Mouse (Mus musculus): ENCODE measurements around the gene Dock2. TPM values are rescaled to one million over a fixed set of nuclear protein-coding genes. Genes with fewer than 3 reads are reported as not detected.

Dock2 gene
- polyA plus RNA-seq, 1 experiment = 35.9 TPM

- 67% methylated on average over 5 of the region's 5 CpGs for WGBS
- H3K4me3 ChIP-seq (ENCODE audit: extremely low read depth, insufficient read depth, insufficient read length) = no peak overlapping the region
- no peaks in the 10 kb centered on the region for H3K4me1 ChIP-seq (ENCODE audit: control insufficient read depth, insufficient read depth, insufficient read length)
- TF ChIP-seq POLR2A (IDR thresholded peaks at IDR 0.05; ENCODE audit: low read depth, low read length) = no peak
- no peak for TF ChIP-seq CTCF (IDR thresholded peaks at IDR 0.05; ENCODE audit: extremely low read depth, insufficient read depth, insufficient read length, insufficient replicate concordance)
- H3K27ac ChIP-seq (ENCODE audit: insufficient read depth, low read length) = no peak overlapping the region
- H3K36me3 ChIP-seq (ENCODE audit: control insufficient read depth, insufficient read depth, low read length) = peaks cover 13% of the 10 kb centered on the region
- no peak for DNase-seq (ENCODE audit: low read depth in 1 of 2, low spot score in 2 of 2)
- no peaks in the 10 kb centered on the region for H3K27me3 ChIP-seq (ENCODE audit: control insufficient read depth, insufficient read depth, low read length)
Observed at GRCm38 (mm10) chr11:34518566-34518965, 265.1 kb downstream of the Dock2 start.

GRCm38 (mm10) chr11:34516971-34517370, 266.7 kb downstream of the Dock2 start:
- Histone ChIP-seq H3K27me3 (ENCODE audit: control insufficient read depth, insufficient read depth, low read length) (no peaks in the 10 kb centered on the region), H3K36me3 (ENCODE audit: control insufficient read depth, insufficient read depth, low read length) (peaks cover 24% of the 10 kb centered on the region), H3K4me1 (ENCODE audit: control insufficient read depth, insufficient read depth, insufficient read length) (no peaks in the 10 kb centered on the region), H3K27ac (ENCODE audit: insufficient read depth, low read length) (no peak overlapping the region), H3K4me3 (ENCODE audit: extremely low read depth, insufficient read depth, insufficient read length) (no peak overlapping the region)
- TF ChIP-seq POLR2A (IDR thresholded peaks at IDR 0.05; ENCODE audit: low read depth, low read length) (no peak), CTCF (IDR thresholded peaks at IDR 0.05; ENCODE audit: extremely low read depth, insufficient read depth, insufficient read length, insufficient replicate concordance) (no peak)
- DNase-seq (ENCODE audit: low read depth in 1 of 2, low spot score in 2 of 2) = no peak
- 76% methylated on average over 2 of the region's 2 CpGs for WGBS

- H3K36me3 ChIP-seq (ENCODE audit: control insufficient read depth, insufficient read depth, low read length) = peaks cover 32% of the 10 kb centered on the region
- no peak overlapping the region for H3K4me3 ChIP-seq (ENCODE audit: extremely low read depth, insufficient read depth, insufficient read length)
- 77% methylated on average over 4 of the region's 4 CpGs for WGBS
- TF ChIP-seq POLR2A (IDR thresholded peaks at IDR 0.05; ENCODE audit: low read depth, low read length) = no peak
- H3K27ac ChIP-seq (ENCODE audit: insufficient read depth, low read length) = no peak overlapping the region
- no peaks in the 10 kb centered on the region for H3K27me3 ChIP-seq (ENCODE audit: control insufficient read depth, insufficient read depth, low read length)
- H3K4me1 ChIP-seq (ENCODE audit: control insufficient read depth, insufficient read depth, insufficient read length) = no peaks in the 10 kb centered on the region
- no peak for DNase-seq (ENCODE audit: low read depth in 1 of 2, low spot score in 2 of 2)
Observed at GRCm38 (mm10) chr11:34515301-34515700, 268.4 kb downstream of the Dock2 start.

- WGBS = 84% methylated on average over 1 of the region's 1 CpGs
Observed at GRCm38 (mm10) chr11:34506390-34506789, 277.3 kb downstream of the Dock2 start.

GRCm38 (mm10) chr11:34499663-34500062, 284.0 kb downstream of the Dock2 start:
- Histone ChIP-seq H3K36me3 (ENCODE audit: control insufficient read depth, insufficient read depth, low read length) (peaks cover 38% of the 10 kb centered on the region), H3K27ac (ENCODE audit: insufficient read depth, low read length) (no peak overlapping the region), H3K27me3 (ENCODE audit: control insufficient read depth, insufficient read depth, low read length) (no peaks in the 10 kb centered on the region), H3K4me3 (ENCODE audit: extremely low read depth, insufficient read depth, insufficient read length) (no peak overlapping the region), H3K4me1 (ENCODE audit: control insufficient read depth, insufficient read depth, insufficient read length) (no peaks in the 10 kb centered on the region)
- WGBS = 86% methylated on average over 1 of the region's 1 CpGs
- no peak for TF ChIP-seq CTCF (IDR thresholded peaks at IDR 0.05; ENCODE audit: extremely low read depth, insufficient read depth, insufficient read length, insufficient replicate concordance)
- TF ChIP-seq POLR2A (IDR thresholded peaks at IDR 0.05; ENCODE audit: low read depth, low read length) = no peak
- no peak for DNase-seq (ENCODE audit: low read depth in 1 of 2, low spot score in 2 of 2)

More at GRCm38 (mm10) chr11:34506390-34506789, 277.3 kb downstream of the Dock2 start:
- Histone ChIP-seq H3K4me1 (ENCODE audit: control insufficient read depth, insufficient read depth, insufficient read length) (no peaks in the 10 kb centered on the region), H3K4me3 (ENCODE audit: extremely low read depth, insufficient read depth, insufficient read length) (no peak overlapping the region), H3K27me3 (ENCODE audit: control insufficient read depth, insufficient read depth, low read length) (no peaks in the 10 kb centered on the region), H3K27ac (ENCODE audit: insufficient read depth, low read length) (no peak overlapping the region), H3K36me3 (ENCODE audit: control insufficient read depth, insufficient read depth, low read length) (peaks cover 26% of the 10 kb centered on the region)
- DNase-seq (ENCODE audit: low read depth in 1 of 2, low spot score in 2 of 2) = no peak
- TF ChIP-seq CTCF (IDR thresholded peaks at IDR 0.05; ENCODE audit: extremely low read depth, insufficient read depth, insufficient read length, insufficient replicate concordance) (no peak), POLR2A (IDR thresholded peaks at IDR 0.05; ENCODE audit: low read depth, low read length) (no peak)

GRCm38 (mm10) chr11:34494682-34495081, 289.0 kb downstream of the Dock2 start:
- H3K27me3 ChIP-seq (ENCODE audit: control insufficient read depth, insufficient read depth, low read length) = no peaks in the 10 kb centered on the region
- H3K4me3 ChIP-seq (ENCODE audit: extremely low read depth, insufficient read depth, insufficient read length) = no peak overlapping the region
- no peak for DNase-seq (ENCODE audit: low read depth in 1 of 2, low spot score in 2 of 2)
- WGBS = 88% methylated on average over 4 of the region's 4 CpGs
- peaks cover 35% of the 10 kb centered on the region for H3K36me3 ChIP-seq (ENCODE audit: control insufficient read depth, insufficient read depth, low read length)
- no peak for TF ChIP-seq CTCF (IDR thresholded peaks at IDR 0.05; ENCODE audit: extremely low read depth, insufficient read depth, insufficient read length, insufficient replicate concordance)
- TF ChIP-seq POLR2A (IDR thresholded peaks at IDR 0.05; ENCODE audit: low read depth, low read length) = no peak
- H3K27ac ChIP-seq (ENCODE audit: insufficient read depth, low read length) = no peak overlapping the region
- peaks cover 2% of the 10 kb centered on the region; the same call in 1 of the 2 replicates for H3K4me1 ChIP-seq (ENCODE audit: control insufficient read depth, insufficient read depth, insufficient read length)

- WGBS = 91% methylated on average over 3 of the region's 3 CpGs
- Histone ChIP-seq H3K4me1 (ENCODE audit: control insufficient read depth, insufficient read depth, insufficient read length) (peaks cover 2% of the 10 kb centered on the region; the same call in 1 of the 2 replicates), H3K4me3 (ENCODE audit: extremely low read depth, insufficient read depth, insufficient read length) (no peak overlapping the region), H3K36me3 (ENCODE audit: control insufficient read depth, insufficient read depth, low read length) (peaks cover 28% of the 10 kb centered on the region), H3K27ac (ENCODE audit: insufficient read depth, low read length) (no peak overlapping the region), H3K27me3 (ENCODE audit: control insufficient read depth, insufficient read depth, low read length) (no peaks in the 10 kb centered on the region)
- TF ChIP-seq CTCF (IDR thresholded peaks at IDR 0.05; ENCODE audit: extremely low read depth, insufficient read depth, insufficient read length, insufficient replicate concordance) (no peak), POLR2A (IDR thresholded peaks at IDR 0.05; ENCODE audit: low read depth, low read length) (no peak)
- no peak for DNase-seq (ENCODE audit: low read depth in 1 of 2, low spot score in 2 of 2)
Observed at GRCm38 (mm10) chr11:34492986-34493385, 290.7 kb downstream of the Dock2 start.

Measured in spleen, adult 2 months (tissue).